Mouse (Mus musculus): ENCODE data around the gene Vps26c.

The Vps26c gene

DNA sequence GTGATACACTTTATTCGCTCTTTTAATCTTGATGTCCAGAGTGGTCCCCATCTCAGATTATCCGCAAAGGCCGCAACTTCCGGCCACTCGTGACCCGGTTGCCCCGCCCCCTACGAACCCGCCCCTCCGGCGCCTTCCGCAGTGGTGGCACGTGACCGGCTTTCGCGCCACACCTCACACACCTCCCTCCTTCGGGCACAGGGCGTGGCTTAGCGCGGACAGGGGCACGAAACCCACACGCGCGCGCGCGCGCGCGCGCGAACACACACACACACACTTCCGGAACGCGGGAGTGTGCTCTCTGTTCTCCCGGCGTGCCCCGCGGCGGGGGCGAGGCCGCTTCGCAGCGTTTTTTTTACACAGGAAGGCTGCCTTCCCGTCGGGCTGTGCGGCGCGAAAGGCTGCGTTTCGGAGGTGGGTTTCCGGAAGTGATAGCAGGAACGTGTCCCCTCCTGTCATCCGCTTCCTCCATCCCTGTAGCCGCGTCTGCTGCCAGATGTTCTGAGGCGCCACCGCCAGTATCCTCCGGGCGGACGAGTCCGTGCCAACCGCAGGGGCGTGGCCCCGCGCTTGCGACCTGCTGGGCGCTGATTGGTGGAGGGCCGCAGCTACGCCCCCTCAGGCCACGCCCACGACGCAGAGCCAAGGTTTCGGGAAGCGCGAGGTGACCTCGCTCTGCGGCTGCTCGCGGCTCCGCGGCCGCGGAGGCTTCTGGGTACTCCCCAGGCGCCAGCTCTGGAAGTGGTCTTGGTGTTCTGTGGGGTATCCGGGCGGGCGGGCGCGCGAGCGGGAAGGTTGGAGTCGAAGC is at the start of gene Vps26c:
Gene Vps26c (minus strand): TSS at position 487 of the 808 bp plus-strand sequence.
- DNase-seq (ENCODE audit: extremely low read depth, low read depth), result peak; percentile 92

DNA sequence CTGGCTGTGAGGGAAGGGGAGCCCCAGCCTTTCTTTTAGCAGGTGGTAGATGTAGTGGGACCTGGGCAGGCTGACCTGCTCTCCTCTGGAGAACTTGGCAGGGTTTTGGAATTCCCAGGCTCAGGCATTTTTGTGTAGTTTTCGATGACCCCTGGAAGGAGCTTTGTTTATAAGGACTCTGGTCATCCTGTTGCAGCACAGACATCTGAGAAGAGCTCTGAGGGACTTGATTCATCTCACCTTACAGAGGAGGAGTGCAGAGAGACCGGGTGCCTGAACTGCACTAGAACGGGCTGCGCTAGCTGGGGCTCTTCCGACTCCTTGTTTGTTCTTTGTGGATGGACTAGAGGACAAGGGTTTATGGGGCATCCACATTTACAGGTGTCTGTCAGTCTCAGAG is 49.1 kb upstream of the Vps26c start:
- no peak for DNase-seq (ENCODE audit: extremely low read depth, low read depth)

DNA sequence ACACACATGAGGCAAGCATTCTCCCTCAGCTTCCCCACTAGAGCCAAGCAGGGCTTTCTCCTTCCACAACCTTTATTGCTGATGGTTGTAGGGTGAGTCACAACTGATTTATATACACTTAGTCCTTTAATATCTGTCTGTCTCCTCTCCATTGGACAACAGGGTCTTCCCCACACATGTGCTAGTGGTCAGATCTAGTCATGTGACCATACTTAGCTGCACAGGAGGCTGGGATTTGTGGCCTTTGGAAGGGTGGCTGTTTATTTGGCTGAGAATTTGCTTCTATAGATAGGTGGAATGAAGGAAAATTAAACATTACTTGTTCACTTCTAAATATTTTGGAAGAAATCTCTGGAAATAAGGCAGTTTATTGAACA is 48.1 kb upstream of the Vps26c start:
- DNase-seq (ENCODE audit: extremely low read depth, low read depth), result no peak

DNA sequence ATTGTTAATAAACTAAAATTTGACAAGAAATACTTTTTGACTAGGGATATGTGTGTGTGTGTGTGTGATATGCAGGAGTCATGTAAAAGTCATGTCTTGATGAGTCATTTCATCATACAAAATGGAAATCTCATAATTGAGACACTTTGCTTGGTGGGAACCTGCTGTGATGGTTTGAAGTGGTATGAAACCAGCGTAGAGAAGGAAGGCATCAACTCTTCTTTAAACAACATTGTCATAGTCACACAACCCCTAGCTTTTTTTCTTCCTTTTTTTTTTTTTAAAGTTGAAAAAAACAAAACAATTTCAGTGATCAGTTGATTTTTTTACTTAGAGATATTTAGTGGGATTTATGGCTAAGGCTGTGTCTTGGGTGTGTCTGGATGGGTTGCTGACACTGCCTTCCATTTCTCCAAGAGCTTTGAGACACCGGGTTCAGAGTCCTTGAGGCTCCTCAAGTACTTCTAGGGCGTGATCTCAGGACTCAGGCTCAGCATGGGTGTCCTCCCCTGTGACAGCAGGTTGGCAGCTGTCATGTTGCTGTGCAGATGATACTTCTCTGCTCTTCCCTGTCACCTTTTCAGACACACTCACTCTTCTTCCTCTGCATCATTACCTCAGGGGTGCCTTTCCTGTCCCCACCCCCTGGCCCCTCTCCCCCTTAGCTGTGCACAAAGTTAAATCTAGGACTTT is 47.5 kb upstream of the Vps26c start:
- DNase-seq (ENCODE audit: extremely low read depth, low read depth), result no peak

DNA sequence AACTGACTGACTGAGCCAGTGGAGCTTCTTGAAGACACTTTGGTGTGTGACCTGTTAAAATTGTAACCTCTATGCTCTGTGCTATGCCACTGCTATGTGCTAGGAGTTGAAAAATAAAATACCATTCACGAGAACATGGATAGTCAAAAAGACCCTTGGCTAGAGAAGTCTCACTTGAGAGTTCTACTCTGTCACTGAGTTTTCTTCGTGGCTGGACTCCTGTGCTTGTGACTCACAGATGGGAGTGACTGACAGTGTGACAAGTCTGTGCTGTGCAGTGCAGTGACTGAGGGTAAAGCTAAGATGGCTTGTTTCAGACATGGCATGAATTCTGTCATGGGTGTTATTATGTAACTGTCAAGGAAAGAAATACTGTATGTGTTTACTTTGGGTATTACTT is 45.8 kb upstream of the Vps26c start:
- no peak for DNase-seq (ENCODE audit: extremely low read depth, low read depth)

DNA sequence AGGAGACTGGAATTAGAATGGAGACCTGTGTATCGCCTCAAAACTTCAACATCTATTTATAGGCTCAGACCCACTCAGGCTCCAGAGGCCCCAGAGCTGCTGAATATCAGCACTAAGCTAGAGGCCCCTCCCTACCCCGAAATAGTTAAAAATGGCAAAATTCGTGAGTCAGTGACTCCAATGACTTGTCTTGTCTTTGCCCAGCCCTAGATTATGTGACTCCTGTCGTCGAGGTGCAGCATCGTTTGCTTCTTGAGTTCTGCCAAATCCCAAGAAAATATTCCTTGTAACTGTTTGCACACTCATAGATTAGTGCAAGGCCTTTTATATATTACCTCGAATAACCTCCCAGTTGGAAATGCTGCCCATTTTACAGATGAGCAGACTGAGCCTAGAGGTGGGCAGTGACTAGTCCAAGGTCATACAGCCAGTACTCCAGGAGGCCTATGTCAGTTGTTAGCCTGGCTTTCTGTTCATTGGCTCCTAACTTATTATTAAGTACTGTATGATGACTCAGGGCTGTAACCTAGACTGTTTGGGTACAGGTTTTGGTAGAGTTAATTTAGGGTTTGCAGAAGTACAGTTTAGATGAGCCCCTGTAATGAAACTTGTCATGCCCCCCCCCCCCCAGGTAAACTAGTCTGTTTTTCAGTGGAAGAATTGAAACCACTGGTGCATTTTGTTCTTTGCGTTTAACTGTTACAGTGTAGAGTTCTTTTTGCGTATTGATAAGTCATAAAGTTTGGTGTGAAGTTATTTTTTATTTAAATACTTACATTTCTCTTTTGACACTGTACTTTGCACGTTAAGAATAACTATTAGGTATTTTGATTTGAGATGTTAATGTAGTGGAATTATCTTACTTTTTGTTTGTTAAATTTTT is 44.7 kb upstream of the Vps26c start:
- peak; percentile 24 for DNase-seq (ENCODE audit: extremely low read depth, low read depth)

DNA sequence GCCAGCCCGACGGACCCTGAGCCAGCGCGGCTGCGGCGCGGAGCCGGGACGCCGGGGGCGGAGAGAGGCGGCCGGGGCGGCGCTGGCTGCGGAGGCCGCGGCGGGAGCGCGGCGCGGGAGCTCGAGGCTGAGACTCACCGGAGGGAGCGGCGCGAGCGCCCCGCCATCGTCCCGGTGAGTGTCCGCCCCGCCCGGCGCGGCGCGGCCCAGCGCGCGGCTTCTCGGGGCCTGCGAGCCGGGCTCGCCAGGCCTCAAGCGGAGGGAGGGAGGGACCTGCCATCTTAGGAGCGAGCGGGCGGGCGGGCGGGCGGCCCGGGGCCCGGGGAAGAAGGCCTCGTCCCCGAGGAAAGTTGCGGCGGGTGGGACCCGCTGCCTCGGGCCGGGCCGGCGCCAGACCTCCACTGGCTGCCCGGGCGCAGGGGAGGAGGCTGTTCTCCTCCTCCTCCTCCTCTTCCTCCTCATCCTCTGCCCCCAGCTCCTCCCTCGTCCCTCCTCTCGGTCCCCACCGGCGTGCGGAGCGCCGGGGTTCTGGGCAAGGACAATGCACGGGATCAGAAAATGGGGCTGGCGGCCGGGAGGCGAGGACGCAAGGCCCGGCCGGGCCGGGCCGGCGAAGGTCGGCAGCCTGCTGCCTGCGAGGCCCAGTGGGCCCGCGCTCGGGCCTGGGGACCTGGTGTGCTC is 43.9 kb upstream of the Vps26c start:
- DNase-seq (ENCODE audit: extremely low read depth, low read depth), result peak; percentile 24

DNA sequence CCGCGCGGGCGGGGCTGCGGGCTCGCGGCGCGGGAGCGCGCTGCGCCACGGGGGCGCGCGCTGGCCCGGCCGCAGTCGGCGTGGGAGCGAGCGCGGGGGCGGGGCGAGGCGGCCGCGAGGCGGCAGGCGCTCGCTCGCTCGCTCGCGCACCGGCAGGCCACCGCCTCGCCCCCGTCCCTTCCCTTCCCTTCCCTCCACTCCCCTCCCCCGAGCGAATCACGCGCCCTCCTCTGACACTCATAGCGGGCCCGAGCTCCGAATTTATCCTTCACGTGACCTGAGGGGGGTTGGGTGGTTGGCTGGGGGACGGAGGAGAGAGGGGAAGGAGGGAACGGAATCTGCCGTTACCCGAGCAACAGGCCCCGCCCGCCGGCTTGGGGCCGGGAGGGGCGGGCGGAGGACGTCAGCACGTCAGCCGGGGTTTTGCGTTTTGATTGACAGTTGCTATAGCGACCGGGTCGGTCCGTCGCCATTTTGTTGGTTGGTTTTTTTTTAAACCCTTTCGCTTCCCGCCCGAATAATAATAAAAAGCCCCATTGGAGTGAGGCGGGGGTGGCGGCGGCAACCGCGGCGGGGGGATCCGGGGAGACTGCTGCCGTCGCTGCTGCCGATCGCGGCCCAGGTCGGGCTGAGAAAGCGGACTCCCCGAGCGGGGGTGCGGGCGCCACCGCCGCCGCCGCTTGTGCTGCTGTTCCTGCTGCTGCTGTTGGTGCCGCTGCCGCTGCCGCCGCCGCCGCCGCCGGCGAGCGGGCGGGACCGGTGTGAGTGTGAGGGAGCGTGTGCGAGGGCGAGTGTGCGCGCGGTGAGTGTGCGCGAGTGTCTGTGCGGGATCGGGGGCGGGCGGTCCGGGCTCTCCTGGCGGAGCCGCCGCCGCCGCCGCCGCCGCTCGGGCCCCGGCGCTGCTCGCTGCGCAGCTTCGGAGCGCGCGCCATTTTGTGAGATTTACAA is 42.9 kb upstream of the Vps26c start, which contains the start of gene Dyrk1a:
Gene Dyrk1a (plus strand): TSS at position 782 of the 948 bp plus-strand sequence.
- DNase-seq (ENCODE audit: extremely low read depth, low read depth), result peak; percentile 96

DNA sequence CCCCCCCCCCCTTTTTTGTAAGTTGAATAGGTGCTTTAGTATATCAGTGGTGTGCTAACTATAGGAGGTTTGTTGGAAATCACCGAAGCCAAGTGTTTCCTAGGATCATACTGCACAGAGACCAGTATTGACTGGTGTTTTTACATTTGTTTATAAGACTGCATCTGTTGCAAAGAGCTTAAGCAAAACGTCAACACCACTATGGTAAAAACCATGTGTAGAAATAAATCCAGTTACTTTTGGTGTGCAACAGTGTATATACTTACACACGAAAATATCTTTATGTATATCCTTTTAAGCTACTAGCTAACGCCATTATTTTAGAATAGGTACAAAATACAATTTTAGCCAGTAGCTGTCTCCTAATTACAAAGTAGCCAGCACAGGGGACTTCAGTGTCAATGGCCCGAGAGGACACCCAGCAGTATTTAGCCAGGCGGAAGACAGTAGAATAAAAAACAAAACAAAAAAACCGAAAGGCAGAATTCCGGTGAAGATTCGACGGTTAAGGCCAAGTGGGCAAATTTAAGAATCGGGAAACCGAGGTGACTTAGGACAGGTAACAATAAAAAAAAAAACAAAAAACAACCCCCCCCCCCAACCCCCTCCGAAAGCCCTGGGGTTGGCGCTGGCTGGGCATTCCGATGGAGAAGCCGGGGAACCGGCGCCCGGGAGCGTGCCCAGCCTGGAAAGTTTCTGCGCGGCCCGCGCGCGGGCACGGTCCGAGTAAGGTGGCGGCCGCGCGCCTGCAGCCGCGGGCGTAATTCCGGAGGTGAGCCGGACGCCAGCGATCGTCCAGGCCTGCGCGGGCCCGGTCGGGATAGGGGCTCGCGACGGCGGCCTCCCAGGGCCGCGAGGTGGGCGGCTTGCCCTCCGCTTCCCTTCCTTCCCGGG is 42.0 kb upstream of the Vps26c start:
- DNase-seq (ENCODE audit: extremely low read depth, low read depth), result no peak

DNA sequence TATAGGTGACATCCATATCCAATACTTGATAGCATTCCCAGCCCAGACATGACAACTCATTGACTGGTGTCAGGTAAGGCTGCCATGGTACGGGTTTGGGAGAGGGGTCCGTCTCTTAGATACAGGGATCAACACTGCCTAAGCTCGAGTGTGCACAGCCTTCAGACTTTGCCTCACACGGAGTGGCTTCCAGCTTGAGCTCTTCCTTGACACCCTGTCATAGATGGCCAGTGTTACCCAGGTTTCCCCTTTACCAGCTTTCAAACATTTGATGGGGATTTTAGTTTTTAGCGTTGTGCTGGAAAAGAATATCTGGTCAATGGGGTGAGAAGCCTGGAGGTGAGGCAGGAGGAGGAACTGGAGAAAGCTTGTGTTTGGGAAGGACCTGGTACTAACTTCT is 41.1 kb upstream of the Vps26c start:
- DNase-seq (ENCODE audit: extremely low read depth, low read depth), result no peak

DNA sequence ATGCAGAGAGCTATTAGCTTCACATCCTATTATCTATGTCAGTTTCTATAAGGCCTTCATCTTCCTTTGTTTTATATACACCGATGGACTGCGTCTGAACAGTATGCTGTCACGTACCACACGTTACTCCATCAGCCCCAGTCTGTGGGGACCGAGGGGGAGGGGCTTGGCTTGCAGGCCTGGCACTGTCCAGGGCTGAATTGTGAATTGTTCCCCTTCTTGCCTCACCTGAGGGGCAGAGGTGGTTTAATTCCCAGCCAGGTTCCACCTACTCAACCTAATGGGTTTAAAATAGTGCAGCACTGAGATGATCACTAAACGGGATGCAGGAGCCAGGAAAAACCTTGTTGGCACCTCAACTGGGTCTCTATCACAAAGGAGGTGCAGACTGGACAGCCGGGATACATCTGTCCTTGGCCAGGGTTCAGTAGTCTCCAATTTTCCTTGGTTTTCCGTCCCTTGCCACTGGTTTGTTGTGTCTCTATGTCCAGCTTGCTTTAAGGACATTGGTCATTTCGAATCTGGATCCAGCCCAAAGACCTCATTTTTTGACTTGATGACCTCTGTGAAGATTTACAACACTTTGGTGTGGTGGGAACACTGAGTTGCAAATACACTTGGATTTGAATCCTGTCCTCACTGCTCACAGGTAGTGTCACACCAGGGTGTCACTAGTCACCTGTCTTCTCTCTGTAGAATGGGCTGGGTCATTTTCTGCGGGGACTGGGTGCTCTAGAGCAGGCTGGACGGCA is 40.4 kb upstream of the Vps26c start:
- no peak for DNase-seq (ENCODE audit: extremely low read depth, low read depth)

DNA sequence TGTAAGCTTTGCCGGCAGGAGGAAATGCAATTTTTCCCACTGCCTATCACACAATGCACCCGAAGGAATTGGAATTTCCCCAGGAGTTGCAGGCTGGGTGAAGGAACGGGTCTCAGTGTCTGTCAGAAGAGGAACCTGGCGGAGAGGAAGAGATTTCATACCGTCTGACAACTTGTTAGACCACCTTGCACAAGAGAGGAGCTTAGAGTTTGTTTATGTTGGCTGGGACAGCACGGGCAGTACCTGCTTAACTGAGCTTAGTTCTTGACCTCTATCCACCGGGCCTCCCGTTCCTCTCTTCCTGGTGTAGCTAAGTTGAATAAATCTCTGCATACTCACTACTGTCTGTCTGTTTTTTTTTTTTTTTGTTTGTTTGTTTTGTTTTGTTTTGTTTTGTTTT is 39.5 kb upstream of the Vps26c start:
- no peak for DNase-seq (ENCODE audit: extremely low read depth, low read depth)

DNA sequence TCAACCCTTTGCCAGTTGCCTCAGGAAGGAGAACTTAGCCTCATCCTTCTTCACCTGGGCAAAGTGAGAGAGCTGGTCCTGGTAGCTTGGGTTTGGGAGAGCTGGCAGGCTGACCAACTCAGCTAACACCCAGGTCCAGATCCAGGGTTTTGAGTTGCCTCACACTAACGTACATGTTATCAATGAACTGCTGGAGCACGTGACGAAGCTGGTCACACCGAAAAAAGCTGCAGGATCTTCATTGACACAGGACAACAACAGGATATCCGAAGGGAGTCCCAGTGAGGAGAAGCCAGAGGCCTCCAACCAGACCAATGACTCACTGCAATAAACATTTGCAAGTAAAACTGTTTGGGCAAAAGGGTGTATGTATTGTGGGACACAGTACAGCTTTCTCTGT is 34.0 kb upstream of the Vps26c start:
- DNase-seq (ENCODE audit: extremely low read depth, low read depth), result no peak

DNA sequence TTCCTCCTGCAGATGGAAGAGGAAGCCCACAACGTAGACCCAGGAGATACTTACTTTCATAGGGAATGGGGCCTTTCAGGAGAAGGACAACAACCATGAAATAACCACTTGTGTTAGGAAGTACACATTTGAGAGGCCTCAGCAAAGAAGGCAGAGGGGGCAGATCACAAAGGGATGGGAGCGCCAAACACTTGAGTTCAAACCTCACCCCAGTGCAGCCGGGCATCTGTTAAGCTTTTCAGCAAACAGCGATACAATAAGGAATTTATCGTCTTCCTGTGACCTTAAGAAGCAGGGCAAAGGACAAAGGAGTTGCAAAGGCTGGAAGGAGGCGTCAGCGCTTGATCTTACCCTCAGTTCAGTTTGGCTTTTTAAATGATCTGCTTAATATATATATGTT is 33.2 kb upstream of the Vps26c start:
- no peak for DNase-seq (ENCODE audit: extremely low read depth, low read depth)

DNA sequence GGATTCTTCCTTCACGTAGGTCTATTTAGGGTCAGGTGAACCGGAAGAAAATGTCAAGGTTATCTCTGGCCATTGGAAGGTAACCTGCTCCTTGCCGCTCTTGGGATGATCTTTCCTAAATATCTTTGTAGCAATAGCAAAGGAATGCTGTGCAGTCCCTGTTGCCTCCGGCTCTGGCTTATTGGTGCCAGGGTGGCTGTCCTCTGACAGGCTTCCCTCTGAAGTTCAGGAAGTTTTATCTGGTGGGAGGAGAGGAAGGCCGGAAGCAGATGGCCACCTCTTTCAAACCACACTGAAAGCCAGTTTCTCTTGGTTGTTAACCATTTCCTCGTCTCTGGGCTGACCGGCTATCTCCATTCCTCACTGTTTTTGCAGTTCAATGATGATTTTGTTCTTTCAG is 32.7 kb upstream of the Vps26c start:
- DNase-seq (ENCODE audit: extremely low read depth, low read depth), result no peak

DNA sequence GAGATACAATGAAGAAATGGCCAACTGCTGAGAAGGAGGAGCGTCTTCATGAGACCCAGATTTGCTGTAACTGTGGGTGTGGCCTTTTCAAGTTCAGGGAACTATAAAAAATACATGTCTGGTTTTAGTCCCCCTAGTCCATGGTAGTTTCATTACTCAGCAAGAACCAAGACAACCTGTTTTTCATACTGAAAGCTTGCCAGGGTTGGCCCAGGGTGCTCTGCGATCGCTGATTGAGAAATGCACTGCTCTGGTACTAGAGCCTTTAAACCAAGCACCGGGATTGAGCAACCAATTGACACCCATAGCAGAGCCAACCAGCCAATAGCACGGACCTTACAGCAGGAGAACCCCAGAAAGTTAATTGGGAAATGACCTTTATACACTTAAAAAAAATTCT is 29.6 kb upstream of the Vps26c start:
- no peak for DNase-seq (ENCODE audit: extremely low read depth, low read depth)

DNA sequence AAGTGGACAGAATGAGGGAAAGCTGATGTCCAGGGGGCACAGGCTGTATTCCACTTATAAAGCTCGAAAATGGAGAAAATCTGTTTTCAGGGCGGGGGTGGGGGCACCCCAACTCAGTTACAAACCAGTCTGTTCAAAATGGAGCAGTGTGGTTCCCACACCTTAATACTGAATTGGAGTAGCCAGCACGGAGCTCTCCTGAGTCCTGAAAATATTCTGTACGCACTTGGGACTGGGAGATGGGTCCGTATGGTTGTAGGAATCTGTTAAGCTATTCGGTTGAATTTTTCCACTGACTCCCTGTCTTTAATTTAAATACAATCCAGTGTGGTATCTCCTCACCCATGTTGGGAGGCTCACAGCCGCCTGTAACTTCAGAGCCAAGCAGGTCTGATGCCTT is 28.7 kb upstream of the Vps26c start:
- DNase-seq (ENCODE audit: extremely low read depth, low read depth), result no peak

DNA sequence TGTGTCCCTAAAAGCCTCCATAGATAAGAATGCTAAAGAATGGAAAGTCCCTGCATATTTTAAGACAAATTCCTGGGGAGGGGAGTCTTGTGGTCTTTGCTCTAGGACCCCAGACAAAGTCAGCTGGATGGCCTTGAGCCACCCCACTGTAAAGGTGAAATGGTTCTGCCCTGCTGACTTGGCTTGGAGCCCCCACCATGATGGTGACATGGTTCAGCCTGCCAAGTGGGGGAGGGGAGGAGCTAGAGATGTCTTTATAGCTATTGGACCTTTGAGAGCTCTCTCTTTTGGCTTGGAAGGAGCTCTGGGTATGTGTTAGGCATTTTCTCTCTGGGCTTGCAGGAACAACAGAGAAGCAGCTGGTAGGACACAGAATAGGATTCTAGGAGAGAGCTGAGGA is 25.3 kb upstream of the Vps26c start:
- DNase-seq (ENCODE audit: extremely low read depth, low read depth), result no peak

DNA sequence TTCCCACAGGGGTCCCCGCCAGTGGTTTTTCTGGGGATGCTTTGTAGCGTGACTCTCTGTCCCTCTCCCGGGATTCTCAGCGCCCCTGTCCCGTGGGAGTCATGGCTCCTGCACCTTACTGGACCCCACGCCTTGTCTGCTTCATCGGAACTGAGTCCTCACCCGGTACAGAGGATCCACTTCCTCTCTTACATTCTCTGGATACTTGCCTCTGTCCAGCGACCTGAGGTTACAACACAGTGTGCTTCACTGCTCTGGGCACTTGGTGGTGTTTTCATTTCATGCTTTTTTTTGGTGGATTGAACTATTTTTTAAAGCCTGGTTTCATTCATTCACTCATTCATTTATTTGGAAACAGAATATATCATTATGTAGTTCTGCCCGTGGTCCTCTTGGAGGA is 23.2 kb upstream of the Vps26c start:
- DNase-seq (ENCODE audit: extremely low read depth, low read depth), result no peak
